Mouse (Mus musculus): ENCODE measurements around the gene Lcp2. TPM values are rescaled to one million over a fixed set of nuclear protein-coding genes. Genes with fewer than 3 reads are reported as not detected.

The Lcp2 gene
- polyA plus RNA-seq, 1 experiment from 2014 or later: 2.8 TPM

DNA sequence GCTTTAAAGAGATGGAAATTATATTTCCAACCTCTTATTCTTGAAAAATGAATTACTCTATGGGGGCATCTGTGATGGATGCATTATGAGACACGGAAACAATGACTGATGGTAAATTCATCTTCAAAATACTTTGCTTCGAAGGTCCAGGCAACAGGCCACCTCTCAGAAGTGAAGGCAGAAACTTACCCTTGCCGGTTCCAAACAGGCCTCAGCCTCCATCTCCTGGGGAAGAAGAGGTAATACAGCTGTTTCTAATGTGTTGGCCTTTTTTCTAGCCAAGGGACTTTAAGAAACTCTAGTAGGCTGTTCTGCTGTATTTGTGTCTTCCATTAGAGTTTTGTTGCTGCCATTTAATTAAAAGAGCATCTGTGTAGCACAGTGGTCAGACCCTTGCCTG is 40.3 kb downstream of the Lcp2 start:
- WGBS: 72% methylated on average over 3 of the region's 3 CpGs
- H3K4me2 ChIP-seq (replicated peaks; ENCODE audit: low read depth, low read length): no peak overlapping the region
- no peaks in the 10 kb centered on the region for H3K27me3 ChIP-seq (ENCODE audit: control insufficient read depth, insufficient read depth, low read length)
- no peak overlapping the region for H3K27ac ChIP-seq (ENCODE audit: low read depth, low read length)
- no peak overlapping the region for H3K9ac ChIP-seq (ENCODE audit: low read depth, low read length)
- ATAC-seq (ENCODE audit: low FRiP score) (no peak), DNase-seq (ENCODE audit: low spot score) (no peak)
- H3K36me3 ChIP-seq (ENCODE audit: control insufficient read depth, insufficient read depth, low read length): no peaks in the 10 kb centered on the region
- H3K4me3 ChIP-seq (ENCODE audit: low read depth, low read length): no peak overlapping the region
- no peaks in the 10 kb centered on the region for H3K4me1 ChIP-seq (replicated peaks; ENCODE audit: control insufficient read depth, insufficient read depth, low read length)
- H3K9me3 ChIP-seq (ENCODE audit: control insufficient read depth, low read length): no peaks in the 10 kb centered on the region

DNA sequence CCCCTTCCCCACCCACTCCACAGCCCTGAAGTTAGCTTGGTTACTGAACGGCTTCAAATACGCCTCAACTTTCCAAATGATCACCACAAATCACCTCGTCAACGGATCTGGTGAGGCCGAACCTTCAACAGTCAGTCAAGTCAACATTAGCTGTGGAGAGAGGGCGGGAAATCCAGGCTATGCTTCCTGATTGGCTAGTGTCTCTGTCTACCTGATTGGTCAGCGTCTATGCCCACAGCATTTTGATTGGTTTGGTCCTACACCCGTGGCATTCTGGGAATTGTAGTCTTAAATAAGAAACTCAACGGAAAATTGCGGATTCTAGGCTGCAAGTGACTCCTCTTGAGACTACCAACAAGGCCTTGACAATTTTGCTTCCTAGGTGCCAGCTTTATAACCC is 51.7 kb downstream of the Lcp2 start, which contains the start of gene 4930469K13Rik:
Gene 4930469K13Rik, minus strand, starts transcription at position 133 of the 400 bp plus-strand sequence.
- H3K9ac ChIP-seq (ENCODE audit: low read depth, low read length): no peak within 1 kb of the TSS
- H3K36me3 ChIP-seq (ENCODE audit: control insufficient read depth, insufficient read depth, low read length): no peaks in the 10 kb centered on the region
- no peak within 1 kb of the TSS for H3K27ac ChIP-seq (ENCODE audit: low read depth, low read length)
- H3K9me3 ChIP-seq (ENCODE audit: control insufficient read depth, low read length): no peaks in the 10 kb centered on the region
- 86% methylated on average over 10 of the region's 10 CpGs for WGBS
- no peak within 1 kb of the TSS for H3K4me2 ChIP-seq (replicated peaks; ENCODE audit: low read depth, low read length)
- H3K27me3 ChIP-seq (ENCODE audit: control insufficient read depth, insufficient read depth, low read length): no peaks in the 10 kb centered on the region
- ATAC-seq (ENCODE audit: low FRiP score) (no peak), DNase-seq (ENCODE audit: low spot score) (no peak)
- no peak within 1 kb of the TSS for H3K4me3 ChIP-seq (ENCODE audit: low read depth, low read length)
- H3K4me1 ChIP-seq (replicated peaks; ENCODE audit: control insufficient read depth, insufficient read depth, low read length): no peaks in the 10 kb centered on the region

DNA sequence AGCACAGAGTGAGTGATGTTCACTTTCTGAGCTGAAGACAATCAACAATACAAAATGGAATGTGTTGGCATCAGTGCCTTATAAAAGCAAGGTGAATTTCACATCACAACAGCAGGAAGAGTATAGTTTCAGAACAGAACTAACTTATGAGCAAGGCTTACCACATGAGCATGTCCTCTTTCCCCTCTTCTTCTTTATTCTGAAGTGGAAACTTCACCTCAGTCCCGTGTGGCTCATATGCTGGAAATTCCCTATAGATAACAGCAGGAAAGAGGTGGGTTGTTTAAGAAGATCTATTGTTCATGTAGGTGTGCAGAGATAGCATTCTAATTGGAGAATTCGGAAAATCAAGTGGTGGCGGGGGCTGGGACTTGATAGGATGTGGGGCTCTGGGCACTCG is 55.1 kb downstream of the Lcp2 start:
- no peak overlapping the region for H3K4me2 ChIP-seq (replicated peaks; ENCODE audit: low read depth, low read length)
- H3K27ac ChIP-seq (ENCODE audit: low read depth, low read length): no peak overlapping the region
- WGBS: 91% methylated on average over 4 of the region's 4 CpGs
- H3K36me3 ChIP-seq (ENCODE audit: control insufficient read depth, insufficient read depth, low read length): no peaks in the 10 kb centered on the region
- ATAC-seq (ENCODE audit: low FRiP score): no peak
- no peaks in the 10 kb centered on the region for H3K4me1 ChIP-seq (replicated peaks; ENCODE audit: control insufficient read depth, insufficient read depth, low read length)
- H3K4me3 ChIP-seq (ENCODE audit: low read depth, low read length): no peak overlapping the region
- H3K9me3 ChIP-seq (ENCODE audit: control insufficient read depth, low read length): no peaks in the 10 kb centered on the region
- H3K27me3 ChIP-seq (ENCODE audit: control insufficient read depth, insufficient read depth, low read length): no peaks in the 10 kb centered on the region
- DNase-seq (ENCODE audit: low spot score): no peak
- no peak overlapping the region for H3K9ac ChIP-seq (ENCODE audit: low read depth, low read length)

DNA sequence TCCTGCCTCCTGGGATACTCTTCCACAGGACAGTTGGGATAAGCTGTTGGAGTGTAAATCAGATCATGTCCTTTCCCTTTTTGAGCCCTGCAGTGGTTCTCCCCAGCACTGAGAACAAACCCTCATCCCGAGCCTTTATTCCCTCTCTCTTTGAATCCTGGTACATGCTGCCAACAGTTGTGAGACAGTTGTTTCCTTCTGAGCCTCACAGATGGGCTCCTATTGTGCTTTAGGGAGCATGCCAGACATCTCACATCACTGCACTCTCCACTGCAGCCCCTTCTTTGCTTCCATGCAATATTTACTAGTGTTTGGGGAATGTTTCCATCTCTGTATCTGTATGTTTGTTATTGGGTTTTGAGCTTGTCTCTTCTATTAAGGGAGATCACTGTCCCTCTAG is 58.2 kb downstream of the Lcp2 start:
- no peak for ATAC-seq (ENCODE audit: low FRiP score)
- H3K4me2 ChIP-seq (replicated peaks; ENCODE audit: low read depth, low read length): no peak overlapping the region
- H3K9me3 ChIP-seq (ENCODE audit: control insufficient read depth, low read length): no peaks in the 10 kb centered on the region
- DNase-seq (ENCODE audit: low spot score): no peak
- H3K36me3 ChIP-seq (ENCODE audit: control insufficient read depth, insufficient read depth, low read length): no peaks in the 10 kb centered on the region
- H3K27ac ChIP-seq (ENCODE audit: low read depth, low read length): no peak overlapping the region
- H3K27me3 ChIP-seq (ENCODE audit: control insufficient read depth, insufficient read depth, low read length): no peaks in the 10 kb centered on the region
- H3K4me3 ChIP-seq (ENCODE audit: low read depth, low read length): no peak overlapping the region
- WGBS: 38% methylated on average over 1 of the region's 1 CpGs
- no peaks in the 10 kb centered on the region for H3K4me1 ChIP-seq (replicated peaks; ENCODE audit: control insufficient read depth, insufficient read depth, low read length)
- H3K9ac ChIP-seq (ENCODE audit: low read depth, low read length): no peak overlapping the region

DNA sequence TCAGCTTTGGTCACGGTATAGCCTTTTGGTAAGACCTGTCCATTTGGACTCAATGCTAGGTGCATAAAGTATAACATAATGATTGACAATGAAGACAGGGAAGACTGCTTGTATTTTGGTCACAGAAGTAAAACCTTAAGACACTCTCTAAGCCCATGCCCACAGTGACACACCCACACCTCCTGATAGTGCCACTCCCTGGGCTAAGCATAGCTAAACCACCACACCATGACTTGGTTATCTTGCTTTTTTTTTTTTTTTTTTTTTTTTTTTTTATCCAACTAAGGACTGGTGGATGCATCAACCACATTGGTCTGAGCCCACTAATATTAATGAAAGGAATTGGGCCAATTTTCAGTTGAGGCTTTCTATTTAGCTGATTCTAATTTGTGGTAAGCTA is 62.5 kb downstream of the Lcp2 start:
- 94% methylated on average over 1 of the region's 1 CpGs for WGBS
- Histone ChIP-seq H3K4me1 (replicated peaks; ENCODE audit: control insufficient read depth, insufficient read depth, low read length) (no peaks in the 10 kb centered on the region), H3K27me3 (ENCODE audit: control insufficient read depth, insufficient read depth, low read length) (no peaks in the 10 kb centered on the region), H3K9ac (ENCODE audit: low read depth, low read length) (no peak overlapping the region), H3K4me2 (replicated peaks; ENCODE audit: low read depth, low read length) (no peak overlapping the region), H3K36me3 (ENCODE audit: control insufficient read depth, insufficient read depth, low read length) (no peaks in the 10 kb centered on the region), H3K4me3 (ENCODE audit: low read depth, low read length) (no peak overlapping the region), H3K9me3 (ENCODE audit: control insufficient read depth, low read length) (no peaks in the 10 kb centered on the region), H3K27ac (ENCODE audit: low read depth, low read length) (no peak overlapping the region)
- no peak for DNase-seq (ENCODE audit: low spot score)
- ATAC-seq (ENCODE audit: low FRiP score): no peak

DNA sequence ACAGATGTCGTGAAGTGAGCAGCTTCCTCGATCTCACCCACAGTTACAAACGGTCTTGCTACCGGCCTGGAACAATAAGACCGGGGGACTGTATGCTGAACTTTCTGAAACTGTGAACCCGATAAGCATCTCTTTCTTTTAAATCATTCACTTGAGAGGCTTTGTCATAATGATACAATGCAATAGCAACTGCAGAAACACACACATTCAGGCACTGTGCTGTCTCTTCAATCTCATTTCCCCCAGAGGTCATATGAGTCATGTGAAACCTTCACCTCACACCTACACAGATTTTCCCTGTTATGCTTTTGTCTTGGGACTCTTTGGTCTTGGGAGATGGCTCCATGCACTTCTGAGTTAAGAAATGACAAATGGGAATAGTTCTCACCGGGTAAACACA is 65.2 kb downstream of the Lcp2 start:
- no peak overlapping the region for H3K9ac ChIP-seq (ENCODE audit: low read depth, low read length)
- no peak for ATAC-seq (ENCODE audit: low FRiP score)
- no peaks in the 10 kb centered on the region for H3K9me3 ChIP-seq (ENCODE audit: control insufficient read depth, low read length)
- no peak overlapping the region for H3K27ac ChIP-seq (ENCODE audit: low read depth, low read length)
- DNase-seq (ENCODE audit: low spot score): no peak
- no peaks in the 10 kb centered on the region for H3K27me3 ChIP-seq (ENCODE audit: control insufficient read depth, insufficient read depth, low read length)
- H3K4me3 ChIP-seq (ENCODE audit: low read depth, low read length): no peak overlapping the region
- no peaks in the 10 kb centered on the region for H3K36me3 ChIP-seq (ENCODE audit: control insufficient read depth, insufficient read depth, low read length)
- 49% methylated on average over 7 of the region's 7 CpGs for WGBS
- no peak overlapping the region for H3K4me2 ChIP-seq (replicated peaks; ENCODE audit: low read depth, low read length)
- H3K4me1 ChIP-seq (replicated peaks; ENCODE audit: control insufficient read depth, insufficient read depth, low read length): no peaks in the 10 kb centered on the region

DNA sequence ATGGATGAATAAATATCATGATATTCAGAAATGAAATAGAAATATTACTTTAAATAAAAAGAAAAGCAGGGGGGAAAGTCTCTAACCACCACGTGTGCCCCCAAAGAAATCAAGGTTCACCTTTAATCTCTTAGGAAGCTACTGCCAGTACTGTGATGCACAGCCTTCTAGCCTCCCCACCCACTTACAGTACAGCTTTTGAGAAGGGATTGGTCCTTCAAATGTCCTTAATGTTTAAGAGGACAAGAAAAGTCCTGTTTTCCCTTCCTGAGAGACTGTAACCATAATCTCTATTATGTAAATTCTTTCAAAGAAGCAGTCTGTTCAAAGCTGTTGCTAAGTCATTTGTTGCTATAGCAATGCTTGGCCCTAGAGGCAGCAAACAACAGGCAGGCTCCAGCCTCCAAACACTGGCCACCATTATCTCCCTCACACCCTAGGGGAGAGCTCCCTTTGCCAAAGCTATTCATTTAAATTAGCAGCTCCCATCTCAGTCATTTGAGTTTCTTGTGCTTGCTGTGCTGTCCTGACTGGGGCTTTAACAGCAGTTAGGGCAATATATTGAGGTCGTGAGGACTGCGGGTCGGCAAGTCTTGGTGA is 66.2 kb downstream of the Lcp2 start:
- DNase-seq (ENCODE audit: low spot score) (peak; percentile 60), ATAC-seq (ENCODE audit: low FRiP score) (peak; percentile 94)

DNA sequence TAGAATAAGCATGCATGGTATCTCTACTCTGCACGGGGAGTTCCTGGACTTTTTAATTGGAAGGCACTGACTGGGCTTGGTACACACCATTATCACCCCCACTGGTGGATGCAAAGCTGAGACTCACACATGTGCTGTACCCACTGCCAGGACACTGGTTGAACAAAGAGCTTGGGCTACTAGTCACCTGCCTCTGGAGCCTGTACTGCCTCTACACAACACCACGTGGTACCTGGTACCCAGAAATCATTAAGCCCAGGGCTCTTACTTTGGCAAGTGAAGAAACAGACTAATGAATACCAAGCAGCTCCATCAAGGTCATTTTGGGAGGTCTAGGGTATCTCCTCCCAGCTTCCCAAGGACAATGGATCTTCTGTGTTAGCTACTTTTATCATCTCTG is 67.0 kb downstream of the Lcp2 start:
- H3K4me3 ChIP-seq (ENCODE audit: low read depth, low read length): no peak overlapping the region
- H3K27me3 ChIP-seq (ENCODE audit: control insufficient read depth, insufficient read depth, low read length): no peaks in the 10 kb centered on the region
- H3K27ac ChIP-seq (ENCODE audit: low read depth, low read length): no peak overlapping the region
- H3K9ac ChIP-seq (ENCODE audit: low read depth, low read length): no peak overlapping the region
- H3K4me2 ChIP-seq (replicated peaks; ENCODE audit: low read depth, low read length): no peak overlapping the region
- peak; percentile 46; the same call in 1 of the 2 replicates for ATAC-seq (ENCODE audit: low FRiP score)
- DNase-seq (ENCODE audit: low spot score): no peak
- WGBS: 81% methylated on average over 2 of the region's 2 CpGs
- H3K9me3 ChIP-seq (ENCODE audit: control insufficient read depth, low read length): no peaks in the 10 kb centered on the region
- no peaks in the 10 kb centered on the region for H3K4me1 ChIP-seq (replicated peaks; ENCODE audit: control insufficient read depth, insufficient read depth, low read length)
- H3K36me3 ChIP-seq (ENCODE audit: control insufficient read depth, insufficient read depth, low read length): no peaks in the 10 kb centered on the region

More for the DNA sequence above, 66.2 kb downstream of the Lcp2 start:
- Histone ChIP-seq H3K4me2 (replicated peaks; ENCODE audit: low read depth, low read length) (no peak overlapping the region), H3K4me1 (replicated peaks; ENCODE audit: control insufficient read depth, insufficient read depth, low read length) (no peaks in the 10 kb centered on the region), H3K27me3 (ENCODE audit: control insufficient read depth, insufficient read depth, low read length) (no peaks in the 10 kb centered on the region), H3K9me3 (ENCODE audit: control insufficient read depth, low read length) (no peaks in the 10 kb centered on the region), H3K9ac (ENCODE audit: low read depth, low read length) (no peak overlapping the region), H3K36me3 (ENCODE audit: control insufficient read depth, insufficient read depth, low read length) (no peaks in the 10 kb centered on the region), H3K27ac (ENCODE audit: low read depth, low read length) (no peak overlapping the region), H3K4me3 (ENCODE audit: low read depth, low read length) (no peak overlapping the region)
- WGBS: 33% methylated on average over 4 of the region's 4 CpGs

DNA sequence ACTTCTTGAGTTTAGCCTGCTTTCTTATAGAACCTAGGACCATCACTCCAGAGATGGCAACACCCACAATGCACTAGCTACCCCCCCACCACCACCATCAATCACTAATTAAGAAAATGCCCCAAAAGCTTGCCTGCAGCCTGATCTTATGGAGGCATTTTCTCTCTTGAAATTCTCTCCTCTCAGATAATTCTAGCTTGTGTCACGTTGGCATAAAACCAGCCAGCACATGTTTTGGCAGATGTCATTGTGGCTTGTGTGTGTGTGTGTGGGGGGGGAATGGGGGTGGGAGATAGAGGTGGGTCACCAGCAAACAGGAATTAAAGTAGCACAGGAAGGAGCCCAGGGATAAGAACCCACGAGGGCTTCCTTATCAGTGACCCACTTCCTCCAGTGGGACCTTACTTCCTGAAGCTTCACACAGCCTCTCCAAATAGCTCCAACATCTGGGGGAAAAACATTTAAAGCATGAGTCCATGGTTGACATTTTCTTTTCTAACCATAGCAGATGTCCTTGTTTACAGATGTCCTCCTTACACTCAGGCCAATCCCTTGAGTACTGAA is 69.9 kb downstream of the Lcp2 start:
- Histone ChIP-seq H3K4me3 (ENCODE audit: low read depth, low read length) (no peak overlapping the region), H3K27ac (ENCODE audit: low read depth, low read length) (no peak overlapping the region), H3K4me2 (replicated peaks; ENCODE audit: low read depth, low read length) (no peak overlapping the region), H3K9ac (ENCODE audit: low read depth, low read length) (no peak overlapping the region), H3K9me3 (ENCODE audit: control insufficient read depth, low read length) (no peaks in the 10 kb centered on the region), H3K36me3 (ENCODE audit: control insufficient read depth, insufficient read depth, low read length) (no peaks in the 10 kb centered on the region), H3K4me1 (replicated peaks; ENCODE audit: control insufficient read depth, insufficient read depth, low read length) (no peaks in the 10 kb centered on the region), H3K27me3 (ENCODE audit: control insufficient read depth, insufficient read depth, low read length) (no peaks in the 10 kb centered on the region)
- WGBS: 73% methylated on average over 2 of the region's 2 CpGs
- no peak for DNase-seq (ENCODE audit: low spot score)
- ATAC-seq (ENCODE audit: low FRiP score): no peak

Data from hindbrain, embryonic 11.5 days (tissue).